Mouse (Mus musculus): ENCODE results near the gene Dmrtc1b. TPM values are rescaled to one million over a fixed set of nuclear protein-coding genes. Genes with fewer than 3 reads are reported as not detected.
"Not testable (repeated sequence)": the region's sequence is repeated elsewhere in the genome, so short reads cannot be mapped to it uniquely, and the experiment has no call there.

The Dmrtc1b gene
- not detected in 2 replicates for polyA plus RNA-seq (2012)

- not testable (repeated sequence) for TF ChIP-seq GATA1 (IDR thresholded peaks at IDR 0.05; ENCODE audit: low read length)
Observed at GRCm38 (mm10) chrX:102707535-102707934, at the start of gene Dmrtc1b, which contains the start of gene Gm9112. Gene Dmrtc1b (plus strand): TSS chrX:102707865. Gene Gm9112 (minus strand): TSS chrX:102707635.

DNA sequence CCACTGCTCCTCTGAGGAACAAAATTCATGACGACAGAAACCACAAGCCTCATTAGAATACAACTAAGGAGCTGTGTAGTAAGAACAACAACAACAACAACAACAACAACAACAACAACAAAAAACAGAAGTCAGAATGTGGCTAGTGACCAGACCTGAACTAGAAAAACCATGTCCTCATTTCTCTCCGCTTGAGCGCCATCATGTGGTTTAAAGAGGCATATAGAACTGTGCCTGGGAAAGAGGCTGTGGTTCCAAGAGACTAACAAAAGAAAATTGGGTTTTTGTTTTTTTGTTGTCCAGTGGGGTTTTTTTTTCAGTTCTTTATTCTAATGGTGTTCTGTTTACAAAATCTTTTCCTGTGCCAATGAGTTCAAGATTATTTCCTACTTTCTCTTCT is 47.0 kb upstream of the Dmrtc1b start:
- TF ChIP-seq GATA1 (IDR thresholded peaks at IDR 0.05; ENCODE audit: low read length): no peak

DNA sequence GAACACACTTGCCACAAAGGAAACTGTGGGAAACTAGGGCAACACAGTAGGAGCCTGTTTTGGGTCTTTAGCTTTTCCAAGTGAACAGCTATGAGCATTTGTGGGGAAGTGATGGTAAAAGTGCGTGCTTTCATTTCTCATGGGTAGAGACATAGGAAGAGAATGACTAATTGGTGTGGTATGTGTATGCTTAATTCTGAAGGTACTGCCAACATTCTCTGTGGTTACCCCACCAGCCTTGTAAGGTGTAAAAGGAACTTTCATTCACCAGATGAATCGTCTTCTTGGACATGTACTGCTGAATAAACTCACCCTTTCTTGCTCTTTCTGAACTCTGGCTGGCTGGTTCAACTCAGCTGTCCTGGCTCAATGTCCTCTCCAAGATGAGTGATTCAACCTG is 41.0 kb upstream of the Dmrtc1b start:
- no peak for TF ChIP-seq GATA1 (IDR thresholded peaks at IDR 0.05; ENCODE audit: low read length)

DNA sequence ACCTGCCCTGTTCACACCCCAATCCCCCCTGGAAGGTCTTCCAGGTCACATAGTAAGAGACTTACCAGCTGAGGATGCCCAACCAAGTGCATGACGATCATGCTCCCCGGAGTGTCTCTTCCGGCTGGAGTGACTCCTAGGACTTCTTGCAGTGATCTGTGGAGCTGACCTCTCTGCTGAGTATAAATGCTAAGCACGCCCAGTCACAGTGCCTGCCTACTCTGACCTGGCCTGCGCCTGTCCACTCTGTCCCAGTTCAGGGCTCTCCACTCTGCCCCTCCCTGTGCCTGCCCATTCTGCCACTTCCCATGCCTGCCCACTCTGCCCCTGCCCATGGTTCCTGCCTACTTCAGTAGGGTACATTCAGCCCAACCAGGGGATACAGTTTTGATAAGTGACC is 20.8 kb upstream of the Dmrtc1b start, which contains the start of gene Gm3880:
Gene Gm3880, minus strand, starts transcription at position 101 of the 400 bp plus-strand sequence.
- not testable (repeated sequence) for TF ChIP-seq GATA1 (IDR thresholded peaks at IDR 0.05; ENCODE audit: low read length)

Other genes starting within 250 kb of the Dmrtc1b start
- gene Hdac8, start 202.5 kb upstream of the Dmrtc1b start, polyA plus RNA-seq (2012): 5.8 and 7.8 TPM in 2 replicates
- 0.84 and 1.2 TPM in 2 replicates for gene Phka1, start 63.6 kb upstream of the Dmrtc1b start, polyA plus RNA-seq (2012)
- gene Gm3880, start 20.9 kb upstream of the Dmrtc1b start, polyA plus RNA-seq (2012): not detected in 2 replicates
- gene Gm9112, start 230 bp upstream of the Dmrtc1b start, polyA plus RNA-seq (2012): not detected in 2 replicates
- gene Dmrtc1c1, start 95.1 kb downstream of the Dmrtc1b start, polyA plus RNA-seq (2012): not detected in 2 replicates
- gene Dmrtc1c2, start 146.8 kb downstream of the Dmrtc1b start, polyA plus RNA-seq (2012): 0.12 TPM in 1 of 2 replicates, not detected in the other
- not detected in 2 replicates for gene 1700031F05Rik, start 160.1 kb downstream of the Dmrtc1b start, polyA plus RNA-seq (2012)
- not detected in 2 replicates for gene Dmrtc1a, start 200.8 kb downstream of the Dmrtc1b start, polyA plus RNA-seq (2012)
- gene 1700011M02Rik, start 201.0 kb downstream of the Dmrtc1b start, polyA plus RNA-seq (2012): not detected in 2 replicates
- not detected in 2 replicates for gene 1700018G05Rik, start 220.5 kb downstream of the Dmrtc1b start, polyA plus RNA-seq (2012)

Measured in G1E-ER4 (cell line).